Mouse (Mus musculus): ENCODE data around the gene Olfr150.
A peak's percentile ranks its signal among the peaks of the same experiment; 100 is the strongest.
"Not testable (repeated sequence)": the region's sequence is repeated elsewhere in the genome, so short reads cannot be mapped to it uniquely, and the experiment has no call there.

Gene Olfr150

DNA sequence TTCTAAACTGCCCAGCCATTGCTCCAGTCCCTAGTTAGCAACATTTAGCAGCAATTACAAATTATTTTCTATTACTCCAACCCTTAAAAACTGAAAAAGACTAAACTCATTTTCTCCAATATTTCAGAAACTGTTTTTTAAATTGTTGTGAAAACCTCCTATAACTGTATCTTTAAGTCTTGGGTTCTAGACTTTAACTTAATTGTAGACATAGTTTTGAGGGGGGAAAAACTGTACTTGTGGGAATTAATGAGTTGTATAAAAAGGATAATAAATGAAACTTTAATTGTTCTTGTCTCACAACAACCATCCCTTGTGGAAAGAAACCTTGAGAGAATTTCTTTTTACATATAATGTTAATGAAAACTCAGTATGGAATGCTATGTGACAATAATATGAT, at the start of gene Olfr150:
Olfr150 (plus strand) TSS at position 301 of the 400 bp plus-strand sequence.
- no peak for DNase-seq (ENCODE audit: low read depth, low spot score)

DNA sequence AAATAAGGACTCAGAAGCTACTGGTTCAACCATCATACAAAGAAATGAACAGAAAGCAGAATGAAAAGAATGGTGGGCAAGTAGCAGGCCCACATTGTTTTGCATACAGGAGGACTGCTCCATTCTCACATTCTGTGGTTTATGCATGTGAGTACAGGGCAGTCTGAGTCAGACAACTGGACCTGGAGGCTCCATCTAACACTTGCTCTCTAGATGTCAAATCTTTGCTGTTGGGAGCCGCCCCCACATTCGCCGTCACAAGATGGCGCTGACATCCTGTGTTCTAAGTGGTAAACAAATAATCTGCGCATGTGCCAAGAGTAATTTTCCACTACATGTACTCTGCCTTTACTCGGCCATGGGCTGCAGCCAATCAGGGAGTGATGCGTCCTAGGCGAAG, 29.7 kb upstream of the Olfr150 start:
- not testable (repeated sequence) for DNase-seq (ENCODE audit: low read depth, low spot score)

DNA sequence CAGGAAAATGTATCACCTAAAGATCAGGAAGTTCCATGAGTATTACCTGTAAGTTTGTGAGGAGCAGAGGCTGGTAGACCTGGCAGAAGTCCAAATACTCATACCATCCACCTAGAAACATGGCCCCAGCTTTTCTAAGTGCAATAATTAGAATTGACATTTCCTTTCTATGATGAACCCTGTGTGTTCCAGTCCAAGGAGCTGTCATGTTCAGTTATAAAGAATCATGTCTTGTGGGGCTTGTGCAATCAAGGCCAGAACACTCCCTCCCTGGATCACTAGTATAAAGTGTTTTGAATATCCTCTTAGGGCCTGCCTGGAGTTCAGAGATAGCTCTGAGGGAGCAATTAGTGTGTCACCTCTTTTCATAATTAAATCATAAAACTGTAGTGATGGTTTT, 23.8 kb upstream of the Olfr150 start, which contains the start of gene Olfr149:
Olfr149 (minus strand) TSS at position 101 of the 400 bp plus-strand sequence.
- DNase-seq (ENCODE audit: low read depth, low spot score): no peak

GRCm38 (mm10) chr9:39708958-39709357, 21.8 kb upstream of the Olfr150 start:
- DNase-seq (ENCODE audit: low read depth, low spot score): no peak

- no peak for DNase-seq (ENCODE audit: low read depth, low spot score)
These were observed 19.7 kb upstream of the Olfr150 start, which contains the start of gene Olfr965 for GRCm38 (mm10) chr9:39711053-39711452. Gene Olfr965 (plus strand): TSS chr9:39711353.

DNA sequence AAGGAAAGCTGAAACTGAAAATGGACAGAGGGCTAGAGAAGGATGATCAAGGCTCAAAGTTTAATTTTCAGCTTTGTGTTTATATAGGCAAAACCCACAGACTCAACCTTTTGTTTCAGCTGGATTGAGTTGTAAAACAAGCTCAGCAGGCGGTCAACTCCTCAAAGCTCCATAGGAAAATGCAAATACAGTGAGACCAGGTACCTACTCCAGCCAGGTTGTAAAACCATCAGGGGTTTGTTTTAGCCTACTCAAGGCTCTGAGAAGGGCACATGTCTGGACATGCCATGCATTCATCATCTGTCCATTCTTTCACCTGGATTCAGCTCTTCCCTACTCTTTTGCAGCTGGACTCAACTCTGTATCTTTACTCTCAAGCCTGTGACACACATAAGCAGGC, 10.0 kb downstream of the Olfr150 start:
- no peak for DNase-seq (ENCODE audit: low read depth, low spot score)

GRCm38 (mm10) chr9:39745949-39746348, 15.2 kb downstream of the Olfr150 start, which contains the start of gene Olfr967:
Gene Olfr967 (plus strand): TSS chr9:39746249.
- no peak for DNase-seq (ENCODE audit: low read depth, low spot score)

DNA sequence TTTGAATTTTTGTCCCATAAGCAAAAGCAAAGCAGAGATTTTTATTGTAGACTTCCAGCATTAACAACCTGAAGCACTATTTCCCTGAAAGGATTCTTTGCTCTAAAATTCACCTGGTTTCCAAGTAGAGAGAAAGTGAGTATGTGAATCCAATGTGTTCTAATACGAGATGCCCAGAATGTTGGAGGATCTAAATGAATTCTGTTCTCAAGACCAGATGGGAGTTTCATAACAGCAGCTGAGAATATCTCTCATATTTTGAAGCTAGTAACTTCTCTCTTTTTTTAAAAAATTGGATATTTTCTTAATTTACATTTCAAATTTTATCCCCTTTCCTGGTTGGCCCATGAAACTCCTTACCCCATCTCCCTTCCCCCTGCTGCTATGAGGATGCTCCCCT, 15.7 kb downstream of the Olfr150 start:
- DNase-seq (ENCODE audit: low read depth, low spot score): peak; percentile 70

GRCm38 (mm10) chr9:39783153-39783552, 52.4 kb downstream of the Olfr150 start, which contains the start of gene Olfr968:
Gene Olfr968 (minus strand): TSS chr9:39783253.
- no peak for DNase-seq (ENCODE audit: low read depth, low spot score)

Measured in brain, adult 2 months (tissue).